Mouse (Mus musculus) MEL (cell line): ENCODE measurements at regions not wholly inside any gene's neighbourhood (a gene's known extent, or its start where the extent isn't known, plus 50 kb on each side); places are given as distances from the start of the nearest gene placed in this dataset.

Experiments
- DNase-seq: peaks from one replicate; pipeline ENCODE4 v3.0.0; 2011; ENCODE audit warnings: low read depth, low spot score
- H3K27ac ChIP-seq: 2 replicates; pipeline ENCODE4 v1.5.1; 2012; ENCODE audit warnings: low read depth, mild to moderate bottlenecking, control low read depth, low read length, moderate library complexity; ENCODE audit not compliant: control insufficient read depth
- H3K27me3 ChIP-seq, 2 experiments: fragments of 150-350 bp in 1 of 2; sonication (generic) in 1 of 2; 2 replicates each; pipeline ENCODE4 v1.6.1; 2012; ENCODE audit warnings: low read length in 2 of 2, mild to moderate bottlenecking in 2 of 2, improper control_type of control experiment in 1 of 2, moderate library complexity in 1 of 2; ENCODE audit not compliant: insufficient read depth in 2 of 2, control insufficient read depth in 1 of 2
- H3K36me3 ChIP-seq, 2 experiments: 2 replicates each; pipeline ENCODE4 v1.6.1; 2012 to 2014; ENCODE audit warnings: low read length in 2 of 2, improper control_type of control experiment in 1 of 2, inconsistent platforms in 1 of 2, mild to moderate bottlenecking in 1 of 2; ENCODE audit not compliant: insufficient read depth in 2 of 2, control insufficient read depth in 1 of 2
- H3K4me1 ChIP-seq, 2 experiments: fragments of 150-350 bp in 1 of 2; sonication (generic) in 1 of 2; 2 replicates each; pipeline ENCODE4 v1.6.1; 2012; ENCODE audit warnings: low read length in 2 of 2, improper control_type of control experiment in 1 of 2, mild to moderate bottlenecking in 1 of 2; ENCODE audit not compliant: insufficient read depth in 2 of 2, control insufficient read depth in 1 of 2
- H3K4me3 ChIP-seq, 2 experiments: fragments of 150-350 bp in 1 of 2; sonication (generic) in 1 of 2; 2 replicates each; pipeline ENCODE4 v1.5.1; 2012; ENCODE audit warnings: low read depth in 2 of 2, low read length in 2 of 2, mild to moderate bottlenecking in 2 of 2, moderate library complexity in 2 of 2, control low read depth in 1 of 2, improper control_type of control experiment in 1 of 2; ENCODE audit not compliant: control insufficient read depth in 1 of 2, insufficient read depth in 1 of 2
- H3K79me2 ChIP-seq: 2 replicates; pipeline ENCODE4 v1.6.1; 2012; ENCODE audit warnings: mild to moderate bottlenecking, low read length, moderate library complexity; ENCODE audit not compliant: control insufficient read depth, poor library complexity, insufficient read depth
- H3K9ac ChIP-seq: 2 replicates; pipeline ENCODE4 v1.6.1; 2012; ENCODE audit warnings: low read depth, mild to moderate bottlenecking, control low read depth, low read length, moderate library complexity; ENCODE audit not compliant: control insufficient read depth, poor library complexity, severe bottlenecking
- H3K9me3 ChIP-seq: fragments of 150-350 bp; sonication (generic); replicated peaks from 2 replicates; pipeline ENCODE4 v1.6.1; 2012; ENCODE audit warnings: mild to moderate bottlenecking, low read length, improper control_type of control experiment, moderate library complexity; ENCODE audit not compliant: insufficient read depth
- CHD1 ChIP-seq: IDR thresholded peaks from 2 replicates; pipeline ENCODE4 v1.6.1; 2012; ENCODE audit warnings: low read depth, mild to moderate bottlenecking, inconsistent platforms, low read length, improper control_type of control experiment
- CTCF ChIP-seq, 3 experiments: IDR thresholded peaks in 2 of 3; conservative IDR thresholded peaks in 1 of 3; 2 replicates each; pipeline ENCODE4 v1.5.1; 2011 to 2012; ENCODE audit warnings: low read length in 3 of 3, low read depth in 2 of 3, mild to moderate bottlenecking in 2 of 3, improper control_type of control experiment in 1 of 3, inconsistent platforms in 1 of 3, mixed read lengths in 1 of 3, moderate library complexity in 1 of 3; ENCODE audit not compliant: control insufficient read depth in 1 of 3, insufficient read depth in 1 of 3, poor library complexity in 1 of 3, severe bottlenecking in 1 of 3
- HCFC1 ChIP-seq: IDR thresholded peaks from 2 replicates; pipeline ENCODE4 v1.6.1; 2012; ENCODE audit warnings: low read depth, mild to moderate bottlenecking, inconsistent platforms, low read length, improper control_type of control experiment, moderate library complexity
- KAT2A ChIP-seq: conservative IDR thresholded peaks from 2 replicates; pipeline ENCODE4 v1.6.1; 2012; ENCODE audit warnings: low read depth, low read length, improper control_type of control experiment, inconsistent platforms
- MAX ChIP-seq: IDR thresholded peaks from 2 replicates; pipeline ENCODE4 v1.6.1; 2011; ENCODE audit warnings: low read length, improper control_type of control experiment
- MEF2A ChIP-seq: IDR thresholded peaks from 2 replicates; pipeline ENCODE4 v1.6.1; 2014; ENCODE audit warnings: low read depth, mild to moderate bottlenecking, inconsistent platforms, low read length, improper control_type of control experiment; ENCODE audit not compliant: poor library complexity, insufficient replicate concordance, severe bottlenecking; ENCODE audit errors: extremely low read depth
- NELFE ChIP-seq: IDR thresholded peaks from 2 replicates; pipeline ENCODE4 v1.6.1; 2011; ENCODE audit warnings: low read depth, low read length, improper control_type of control experiment
- POLR2A ChIP-seq, 2 experiments: IDR thresholded peaks; 2 replicates each; pipeline ENCODE4 v1.6.1; 2011 to 2012; ENCODE audit warnings: low read length in 2 of 2, mild to moderate bottlenecking in 2 of 2, control low read depth in 1 of 2, improper control_type of control experiment in 1 of 2, low read depth in 1 of 2, moderate library complexity in 1 of 2; ENCODE audit not compliant: control insufficient read depth in 1 of 2, insufficient read depth in 1 of 2, poor library complexity in 1 of 2
- POLR2AphosphoS2 ChIP-seq: IDR thresholded peaks from 2 replicates; pipeline ENCODE4 v1.6.1; 2011; ENCODE audit warnings: low read length, improper control_type of control experiment
- POLR2AphosphoS5 ChIP-seq: IDR thresholded peaks from 2 replicates; pipeline ENCODE4 v1.6.1; 2012; ENCODE audit warnings: low read depth, borderline replicate concordance, mild to moderate bottlenecking, inconsistent platforms, low read length, moderate library complexity, mixed read lengths
- RAD21 ChIP-seq: IDR thresholded peaks from 2 replicates; pipeline ENCODE4 v1.6.1; 2011; ENCODE audit warnings: mild to moderate bottlenecking, low read depth, low read length, improper control_type of control experiment
- RCOR1 ChIP-seq: IDR thresholded peaks from 2 replicates; pipeline ENCODE4 v1.6.1; 2012; ENCODE audit warnings: low read depth, mild to moderate bottlenecking, inconsistent platforms, low read length, improper control_type of control experiment
- SMC3 ChIP-seq: IDR thresholded peaks from 2 replicates; pipeline ENCODE4 v1.6.1; 2011; ENCODE audit warnings: low read depth, low read length, improper control_type of control experiment
- TBP ChIP-seq: IDR thresholded peaks from 2 replicates; pipeline ENCODE4 v1.8.0; 2011; ENCODE audit warnings: low read depth, low read length, improper control_type of control experiment
- UBTF ChIP-seq: IDR thresholded peaks from 2 replicates; pipeline ENCODE4 v1.6.1; 2012; ENCODE audit warnings: low read depth, mild to moderate bottlenecking, inconsistent platforms, low read length, improper control_type of control experiment, moderate library complexity, borderline replicate concordance; ENCODE audit not compliant: insufficient read depth
- USF2 ChIP-seq, 2 experiments: IDR thresholded peaks; 2 replicates each; pipeline ENCODE4 v1.6.1; 2011 to 2012; ENCODE audit warnings: improper control_type of control experiment in 2 of 2, low read length in 2 of 2, borderline replicate concordance in 1 of 2, inconsistent platforms in 1 of 2, low read depth in 1 of 2, mild to moderate bottlenecking in 1 of 2; ENCODE audit not compliant: insufficient read depth in 1 of 2
- ZKSCAN1 ChIP-seq: IDR thresholded peaks from 2 replicates; pipeline ENCODE4 v1.6.1; 2012; ENCODE audit warnings: low read depth, mild to moderate bottlenecking, inconsistent platforms, low read length, improper control_type of control experiment, moderate library complexity
- ZMIZ1 ChIP-seq: IDR thresholded peaks from 2 replicates; pipeline ENCODE4 v1.6.1; 2012; ENCODE audit warnings: low read depth, mild to moderate bottlenecking, inconsistent platforms, low read length, improper control_type of control experiment, moderate library complexity

- TF ChIP-seq HCFC1, result peak; percentile 93
Measured at GRCm38 (mm10) chr2:167799629-167800387, 110.2 kb upstream of the Tmem189 start (continued).

GRCm38 (mm10) chr2:167798969-167799513 is 109.4 kb upstream of the Tmem189 start:
- H3K4me3 ChIP-seq, result no peak overlapping the region
- H3K9me3 ChIP-seq, result no peaks in the 10 kb centered on the region
- H3K79me2 ChIP-seq, result no peaks in the 10 kb centered on the region
- peaks cover 0 to 10% of the 10 kb centered on the region in 2 experiments; a peak in 2 of 4 replicates for H3K36me3 ChIP-seq
- H3K9ac ChIP-seq, result no peak overlapping the region
- peaks cover 10 to 24% of the 10 kb centered on the region in 2 experiments for H3K4me1 ChIP-seq
- TF ChIP-seq ZKSCAN1 (no peak), NELFE (no peak), CHD1 (no peak), KAT2A (no peak), RCOR1 (no peak), CTCF (IDR thresholded peaks at IDR 0.05 in 2 of 3, conservative IDR thresholded peaks at IDR 0.05 in 1 of 3; ENCODE audit: control insufficient read depth in 1 of 3, insufficient read depth in 1 of 3, low read depth in 2 of 3, low read length in 3 of 3, poor library complexity in 1 of 3, severe bottlenecking in 1 of 3) (no peak), MAX (no peak), TBP (no peak), RAD21 (no peak), MEF2A (no peak), ZMIZ1 (no peak), POLR2AphosphoS5 (no peak), POLR2AphosphoS2 (no peak), POLR2A (IDR thresholded peaks at IDR 0.05; ENCODE audit: control insufficient read depth in 1 of 2, insufficient read depth in 1 of 2, low read depth in 1 of 2, low read length in 2 of 2, poor library complexity in 1 of 2) (no peak), USF2 (IDR thresholded peaks at IDR 0.05; ENCODE audit: borderline replicate concordance in 1 of 2, insufficient read depth in 1 of 2, low read depth in 1 of 2, low read length in 2 of 2) (no peak), SMC3 (no peak), UBTF (no peak)
- no peak overlapping the region for H3K27ac ChIP-seq
- peaks cover 0 to 4% of the 10 kb centered on the region in 2 experiments; a peak in 2 of 4 replicates for H3K27me3 ChIP-seq
- no peak for DNase-seq
